Comparison of ENCODE assay signal across 8 mouse cellular contexts in genomic region chr5:135009590-135010319, GRCm38 (mm10). TPM values are rescaled to one million over a fixed set of nuclear protein-coding genes. Genes with fewer than 3 reads are reported as not detected.
A peak's percentile ranks its signal among the peaks of the same experiment; 100 is the strongest.
DNase-seq lines count a peak whose midpoint lies in the region; ATAC-seq and TF ChIP-seq lines count a peak whose summit lies in the region.

No protein-coding gene starts in this region.

- peaks cover 6% of the 10 kb centered on the region for H3K4me1 ChIP-seq in ES-Bruce4 (ENCODE audit: control insufficient read depth, insufficient read depth, low read length)
- H3K4me1 ChIP-seq in forebrain, embryonic 13.5 days, result peaks cover 36% of the 10 kb centered on the region
- H3K4me1 ChIP-seq in lung, adult 2 months (ENCODE audit: control insufficient read depth, insufficient read depth, low read length), result peaks cover 4% of the 10 kb centered on the region; the same call in 1 of the 2 replicates
- H3K4me1 ChIP-seq in neural tube, embryonic 15.5 days, result peaks cover 38% of the 10 kb centered on the region

- H3K36me3 ChIP-seq in ES-Bruce4 (ENCODE audit: control insufficient read depth, insufficient read depth, low read length, poor library complexity, severe bottlenecking), result 0 out of 2 replicates have a peak, but pooled peaks cover 2% of the 10 kb centered on the region
- H3K36me3 ChIP-seq in forebrain, embryonic 13.5 days (ENCODE audit: poor library complexity, severe bottlenecking), result no peaks in the 10 kb centered on the region
- no peaks in the 10 kb centered on the region for H3K36me3 ChIP-seq in neural tube, embryonic 15.5 days

- H3K27me3 ChIP-seq in ES-Bruce4 (ENCODE audit: control insufficient read depth, insufficient read depth, low read length, poor library complexity, severe bottlenecking), result no peaks in the 10 kb centered on the region
- H3K27me3 ChIP-seq in forebrain, embryonic 13.5 days, result 0 out of 2 replicates have a peak, but pooled peaks cover 8% of the 10 kb centered on the region
- H3K27me3 ChIP-seq in neural tube, embryonic 15.5 days (replicated peaks), result no peaks in the 10 kb centered on the region

- ATAC-seq in cerebellum, adult (ENCODE audit: insufficient number of reproducible peaks, low FRiP score, low TSS enrichment), result peak; percentile 62
- peak; percentile 85 for ATAC-seq in forebrain, embryonic 13.5 days
- peak; percentile 89 for ATAC-seq in neural tube, embryonic 15.5 days (ENCODE audit: low FRiP score)

- H3K4me3 ChIP-seq in ES-Bruce4 (ENCODE audit: low read depth, low read length), result peak overlapping the region; percentile 84
- H3K4me3 ChIP-seq in forebrain, embryonic 13.5 days, result peak overlapping the region; percentile 60
- peak overlapping the region; percentile 89 for H3K4me3 ChIP-seq in lung, adult 2 months (replicated peaks; ENCODE audit: extremely low read depth, low read depth, low read length)
- H3K4me3 ChIP-seq in neural tube, embryonic 15.5 days (replicated peaks), result peak overlapping the region; percentile 64

- no peak for TF ChIP-seq EP300 in ES-Bruce4 (IDR thresholded peaks at IDR 0.05; ENCODE audit: insufficient read depth, low read depth, low read length)

- DNase-seq in heart, postnatal 10 days, result peak; percentile 93 to 94
- DNase-seq in layer of hippocampus, adult 11-12 months (ENCODE audit: low spot score), result peak; percentile 87
- DNase-seq in lung, adult 2 months, result peak; percentile 95
- peak; percentile 91 for DNase-seq in testis, postnatal 10 days (ENCODE audit: low spot score)

- under 1% methylated on average over 36 of the region's 37 CpGs for WGBS in forebrain, embryonic 13.5 days
- 1% methylated on average over 37 of the region's 37 CpGs for WGBS in lung, adult 2 months
- WGBS in neural tube, embryonic 15.5 days, result under 1% methylated on average over 37 of the region's 37 CpGs

- TF ChIP-seq POLR2A in ES-Bruce4 (IDR thresholded peaks at IDR 0.05; ENCODE audit: insufficient read depth, low read length), result peak; percentile 35
- peak; percentile 46; the same call in 1 of the 2 replicates for TF ChIP-seq POLR2A in lung, adult 2 months (IDR thresholded peaks at IDR 0.05; ENCODE audit: borderline replicate concordance, extremely low read depth, low read depth, low read length)

- H3K4me2 ChIP-seq in forebrain, embryonic 13.5 days, result peak overlapping the region; percentile 73
- H3K4me2 ChIP-seq in neural tube, embryonic 15.5 days, result peak overlapping the region; percentile 84

- H3K9ac ChIP-seq in ES-Bruce4 (ENCODE audit: low read depth, poor library complexity, severe bottlenecking), result peak overlapping the region; percentile 70
- H3K9ac ChIP-seq in forebrain, embryonic 13.5 days, result peak overlapping the region; percentile 68
- H3K9ac ChIP-seq in neural tube, embryonic 15.5 days (replicated peaks), result peak overlapping the region; percentile 70

- no peak for TF ChIP-seq CTCF in ES-Bruce4 (IDR thresholded peaks at IDR 0.05; ENCODE audit: low read depth, low read length)
- no peak for TF ChIP-seq CTCF in lung, adult 2 months (IDR thresholded peaks at IDR 0.05; ENCODE audit: insufficient read depth, low read length)

- intact Hi-C loops in heart, postnatal 10 days (cut with DNase I), result loop anchor here (5.0 to 10.0 kb wide), 2 partner anchors 183 to 275 kb away; no protein-coding TSS in a partner anchor

- no peaks in the 10 kb centered on the region for H3K9me3 ChIP-seq in ES-Bruce4 (replicated peaks; ENCODE audit: control insufficient read depth, insufficient read depth, low read length, poor library complexity, severe bottlenecking)
- H3K9me3 ChIP-seq in forebrain, embryonic 13.5 days (replicated peaks), result no peaks in the 10 kb centered on the region
- no peaks in the 10 kb centered on the region for H3K9me3 ChIP-seq in neural tube, embryonic 15.5 days (replicated peaks)

- peak overlapping the region; percentile 88 for H3K27ac ChIP-seq in ES-Bruce4 (ENCODE audit: insufficient read depth, low read length)
- peak overlapping the region; percentile 96 for H3K27ac ChIP-seq in forebrain, embryonic 13.5 days
- H3K27ac ChIP-seq in neural tube, embryonic 15.5 days (replicated peaks), result peak overlapping the region; percentile 98

RNA-seq across cellular contexts. Expression of gene Abhd11, which starts 0.8 kb away (rescaled TPM):
- 45.8 and 48.4 TPM in 2 replicates for polyA plus RNA-seq in ES-Bruce4 (2011; ENCODE audit: insufficient read depth, insufficient read length, low read depth, missing spikeins)
- 47.9 and 53.4 TPM in 2 replicates for polyA plus RNA-seq in forebrain, embryonic 13.5 days (2015; fragmentation: Nextera tagmentation; extraction: Ambion mirVana)
- total RNA-seq in heart, postnatal 10 days (2021), result 10 to 100 TPM; 58.2 to 64.1 TPM
- polyA plus RNA-seq in lung, adult 2 months (2012; rRNA removed), result 66.9 and 78.4 TPM in 2 replicates
- polyA plus RNA-seq in neural tube, embryonic 15.5 days (2015; fragmentation: Nextera tagmentation; extraction: Ambion mirVana), result 73.0 and 77.0 TPM in 2 replicates

RNA-seq across cellular contexts. Expression of gene Stx1a, which starts 13.5 kb away (rescaled TPM):
- polyA plus RNA-seq in ES-Bruce4 (2011; ENCODE audit: insufficient read depth, insufficient read length, low read depth, missing spikeins), result 9.3 and 10.5 TPM in 2 replicates
- 34.1 and 38.7 TPM in 2 replicates for polyA plus RNA-seq in forebrain, embryonic 13.5 days (2015; fragmentation: Nextera tagmentation; extraction: Ambion mirVana)
- total RNA-seq in heart, postnatal 10 days (2021), result 1 to 10 TPM; 3.3 to 3.9 TPM
- 10.6 and 11.7 TPM in 2 replicates for polyA plus RNA-seq in lung, adult 2 months (2012; rRNA removed)
- 118 and 141 TPM in 2 replicates for polyA plus RNA-seq in neural tube, embryonic 15.5 days (2015; fragmentation: Nextera tagmentation; extraction: Ambion mirVana)

RNA-seq across cellular contexts. Expression of gene Cldn3, which starts 23.7 kb away (rescaled TPM):
- polyA plus RNA-seq in ES-Bruce4 (2011; ENCODE audit: insufficient read depth, insufficient read length, low read depth, missing spikeins), result 22.4 and 26.3 TPM in 2 replicates
- polyA plus RNA-seq in forebrain, embryonic 13.5 days (2015; fragmentation: Nextera tagmentation; extraction: Ambion mirVana), result 2.9 and 3.1 TPM in 2 replicates
- under 1 TPM; 0.27 to 0.41 TPM for total RNA-seq in heart, postnatal 10 days (2021)
- polyA plus RNA-seq in lung, adult 2 months (2012; rRNA removed), result 333 and 552 TPM in 2 replicates
- polyA plus RNA-seq in neural tube, embryonic 15.5 days (2015; fragmentation: Nextera tagmentation; extraction: Ambion mirVana), result 0.96 and 16.8 TPM in 2 replicates

RNA-seq across cellular contexts. Expression of gene Dnajc30, which starts 54.2 kb away (rescaled TPM):
- 7.9 and 8.0 TPM in 2 replicates for polyA plus RNA-seq in ES-Bruce4 (2011; ENCODE audit: insufficient read depth, insufficient read length, low read depth, missing spikeins)
- polyA plus RNA-seq in forebrain, embryonic 13.5 days (2015; fragmentation: Nextera tagmentation; extraction: Ambion mirVana), result 31.3 and 33.8 TPM in 2 replicates
- total RNA-seq in heart, postnatal 10 days (2021), result 10 to 100 TPM; 24.9 to 27.0 TPM
- polyA plus RNA-seq in lung, adult 2 months (2012; rRNA removed), result 30.7 and 31.5 TPM in 2 replicates
- polyA plus RNA-seq in neural tube, embryonic 15.5 days (2015; fragmentation: Nextera tagmentation; extraction: Ambion mirVana), result 40.6 and 44.5 TPM in 2 replicates

RNA-seq across cellular contexts. Expression of gene Bud23, which starts 55.0 kb away (rescaled TPM):
- polyA plus RNA-seq in ES-Bruce4 (2011; ENCODE audit: insufficient read depth, insufficient read length, low read depth, missing spikeins), result 71.1 and 102 TPM in 2 replicates
- 101 and 112 TPM in 2 replicates for polyA plus RNA-seq in forebrain, embryonic 13.5 days (2015; fragmentation: Nextera tagmentation; extraction: Ambion mirVana)
- total RNA-seq in heart, postnatal 10 days (2021), result 10 to 100 TPM; 23.7 to 27.6 TPM
- polyA plus RNA-seq in lung, adult 2 months (2012; rRNA removed), result 51.3 and 56.4 TPM in 2 replicates
- 75.0 and 87.9 TPM in 2 replicates for polyA plus RNA-seq in neural tube, embryonic 15.5 days (2015; fragmentation: Nextera tagmentation; extraction: Ambion mirVana)

Comparison
In these comparisons a context has a peak if more than half of its experiments do, and no peak if none do; other contexts are left out.
1. Peak in every context shown above with its lines: DNase-seq, ATAC-seq, H3K4me3 ChIP-seq and H3K27ac ChIP-seq.
2. RNA of gene Cldn3, which starts 23.7 kb away (polyA plus RNA-seq): 333 to 552 TPM in lung, adult 2 months; 22.4 to 26.3 TPM in ES-Bruce4, 2.9 to 3.1 TPM in forebrain, embryonic 13.5 days and 0.96 to 16.8 TPM in neural tube, embryonic 15.5 days; every median in the first group is over 10 times any median in the second.